Mouse (Mus musculus): ENCODE measurements at regions not wholly inside any gene's neighbourhood (a gene's known extent, or its start where the extent isn't known, plus 50 kb on each side); places are given as distances from the start of the nearest gene placed in this dataset.
"Not testable (repeated sequence)": the region's sequence is repeated elsewhere in the genome, so short reads cannot be mapped to it uniquely, and the experiment has no call there.

- no peak for ATAC-seq
Observed at GRCm38 (mm10) chr8:126833006-126833405, 112.6 kb downstream of the Tomm20 start.

DNA sequence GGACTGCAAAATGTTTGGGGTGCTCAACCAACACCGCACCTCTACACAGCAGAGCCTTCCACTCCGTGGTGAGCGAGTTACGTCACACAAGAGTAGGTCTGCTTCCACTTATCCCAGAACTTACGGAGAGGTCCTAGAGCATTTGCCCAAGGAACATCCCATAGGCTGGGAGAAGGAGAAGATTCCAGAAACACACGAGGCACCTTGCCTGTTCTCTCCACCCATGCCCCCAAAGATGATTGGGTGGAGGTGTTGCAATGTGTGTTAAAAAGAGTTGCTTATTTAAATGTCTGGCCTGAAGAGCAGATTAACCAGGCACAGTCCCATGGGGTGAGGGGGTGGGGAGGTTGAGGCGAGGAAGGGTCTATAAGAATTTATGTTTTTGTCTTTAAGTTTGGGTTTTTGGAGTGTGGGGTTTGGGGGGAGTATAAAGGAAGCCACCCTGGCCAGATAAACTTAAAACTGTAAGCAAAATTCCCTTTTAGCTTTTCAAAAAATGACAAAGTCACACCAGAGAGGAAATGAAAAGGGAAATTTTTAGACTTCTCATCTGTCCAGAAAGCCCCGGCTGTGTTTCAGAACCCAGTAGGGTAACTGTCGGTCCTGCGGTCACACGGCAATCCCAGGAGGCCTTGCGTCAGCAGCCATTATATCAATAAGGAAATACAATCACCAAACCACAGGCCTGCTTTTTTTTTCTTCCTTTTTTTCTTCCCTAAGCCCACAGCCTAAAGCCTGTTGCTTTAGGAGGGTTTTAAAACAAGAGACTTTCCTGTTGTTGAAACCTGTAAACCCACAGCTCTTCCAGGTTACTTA is 113.3 kb downstream of the Tomm20 start:
- peak; percentile 78 for ATAC-seq

DNA sequence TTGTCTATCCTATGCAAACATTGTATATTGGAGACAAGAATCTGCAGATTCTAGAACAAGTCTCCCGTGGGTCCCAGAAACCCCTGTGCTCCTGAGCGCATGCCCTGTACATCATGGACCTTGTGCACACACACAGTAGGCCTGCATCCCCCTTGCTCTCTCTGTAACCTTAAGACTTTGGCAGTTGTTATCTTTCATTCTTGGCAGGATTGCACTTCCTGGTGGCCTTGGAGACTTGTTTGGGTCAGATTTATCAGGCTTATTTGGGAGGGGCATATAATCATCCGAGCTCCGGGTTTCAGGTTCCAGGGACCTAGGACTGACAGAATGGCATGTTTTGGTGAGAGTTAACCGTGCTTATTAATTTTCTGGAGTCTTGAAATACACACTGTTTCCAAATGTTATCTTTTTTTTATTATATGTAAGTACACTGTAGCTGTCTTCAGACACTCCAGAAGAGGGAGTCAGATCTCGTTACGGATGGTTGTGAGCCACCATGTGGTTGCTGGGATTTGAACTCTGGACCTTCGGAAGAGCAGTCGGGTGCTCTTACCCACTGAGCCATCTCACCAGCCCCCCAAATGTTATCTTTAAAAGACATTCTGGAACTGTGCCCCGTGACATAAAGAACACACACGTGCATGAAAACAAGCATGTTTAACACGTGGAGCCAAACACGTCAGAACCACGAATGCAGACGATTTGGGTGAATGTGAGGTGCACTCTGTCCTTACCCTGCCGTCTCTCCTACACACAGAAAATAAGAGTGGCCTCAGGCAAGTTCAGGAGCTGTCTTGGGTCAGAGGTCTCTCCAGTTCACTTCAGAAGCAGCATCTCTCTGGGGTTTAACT is 114.1 kb downstream of the Tomm20 start:
- ATAC-seq = no peak

GRCm38 (mm10) chr8:126830242-126830530 is 115.5 kb downstream of the Tomm20 start:
- no peak for ATAC-seq

DNA sequence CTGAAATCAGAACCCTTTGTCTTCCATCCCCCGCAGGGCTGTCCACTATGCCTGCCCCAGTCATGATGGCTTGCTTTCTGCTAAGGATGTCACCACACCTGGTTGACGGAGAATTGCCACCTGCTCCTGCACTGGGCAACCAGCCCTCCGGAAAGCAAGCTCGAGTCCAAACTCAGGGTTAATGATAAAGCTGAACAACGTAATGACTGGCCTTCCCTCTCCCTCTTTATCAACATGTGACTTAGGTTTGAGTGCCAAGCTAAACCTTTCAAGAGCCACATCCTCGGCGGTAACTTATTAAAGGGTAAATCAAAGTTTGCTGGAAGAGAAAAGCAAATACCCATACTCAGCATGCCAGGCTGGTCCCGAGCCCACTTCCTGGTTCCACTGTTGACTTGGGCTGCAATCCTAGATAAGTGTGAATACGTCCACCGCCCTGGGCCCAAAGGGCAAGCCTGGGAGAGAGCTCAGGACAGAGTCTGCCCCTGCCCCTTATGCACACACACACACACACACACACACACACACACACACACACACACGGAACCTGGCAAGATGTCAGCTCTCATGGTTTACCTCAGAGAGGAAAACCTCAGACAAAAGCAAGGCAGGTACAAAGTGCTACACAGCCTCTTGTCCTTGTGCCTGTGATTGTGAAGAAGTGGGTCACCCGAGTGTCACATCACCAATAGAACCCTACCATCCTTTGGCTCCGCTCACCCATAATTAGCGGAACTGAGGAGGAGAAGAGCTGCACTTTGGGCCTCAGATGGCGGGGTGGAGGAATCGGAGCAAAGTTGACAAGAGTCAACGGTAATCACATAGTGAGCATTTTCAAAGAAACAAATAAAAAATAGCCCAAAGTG is 116.0 kb downstream of the Tomm20 start:
- no peak for ATAC-seq

DNA sequence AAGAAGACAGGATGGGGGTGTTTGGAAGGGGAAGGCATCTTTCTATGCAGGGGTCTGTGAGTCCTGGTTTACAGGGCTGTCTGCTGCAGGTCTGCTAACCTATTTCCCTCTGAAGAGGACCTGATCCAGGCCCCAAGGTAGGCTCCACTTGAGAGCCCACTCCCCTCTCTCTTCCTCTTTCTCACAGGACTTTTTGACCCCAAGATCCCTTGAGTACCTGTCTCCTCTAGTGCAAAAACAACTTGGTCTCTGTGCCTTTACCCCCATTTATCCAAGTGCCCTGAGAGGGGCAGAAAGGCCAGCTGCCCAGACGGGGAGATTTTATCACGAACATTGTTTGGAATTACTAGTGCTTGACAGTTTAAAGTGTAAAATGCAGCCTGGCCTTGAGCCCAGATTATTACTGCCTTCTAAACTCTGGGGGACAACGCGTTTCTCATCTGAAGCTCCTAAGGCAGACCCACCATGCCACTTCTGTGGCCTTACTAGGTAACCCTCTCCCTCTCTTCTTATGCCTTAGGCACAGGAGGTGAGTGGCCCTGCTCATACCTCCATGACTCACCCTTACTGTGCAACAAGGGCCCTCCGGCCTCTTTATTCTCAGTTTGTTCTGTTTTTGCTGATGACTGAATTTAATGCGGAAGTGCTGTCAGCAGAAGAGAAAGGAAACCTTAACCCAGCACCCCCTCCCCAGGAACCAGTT is 117.8 kb downstream of the Tomm20 start:
- peak; percentile 37 for ATAC-seq

DNA sequence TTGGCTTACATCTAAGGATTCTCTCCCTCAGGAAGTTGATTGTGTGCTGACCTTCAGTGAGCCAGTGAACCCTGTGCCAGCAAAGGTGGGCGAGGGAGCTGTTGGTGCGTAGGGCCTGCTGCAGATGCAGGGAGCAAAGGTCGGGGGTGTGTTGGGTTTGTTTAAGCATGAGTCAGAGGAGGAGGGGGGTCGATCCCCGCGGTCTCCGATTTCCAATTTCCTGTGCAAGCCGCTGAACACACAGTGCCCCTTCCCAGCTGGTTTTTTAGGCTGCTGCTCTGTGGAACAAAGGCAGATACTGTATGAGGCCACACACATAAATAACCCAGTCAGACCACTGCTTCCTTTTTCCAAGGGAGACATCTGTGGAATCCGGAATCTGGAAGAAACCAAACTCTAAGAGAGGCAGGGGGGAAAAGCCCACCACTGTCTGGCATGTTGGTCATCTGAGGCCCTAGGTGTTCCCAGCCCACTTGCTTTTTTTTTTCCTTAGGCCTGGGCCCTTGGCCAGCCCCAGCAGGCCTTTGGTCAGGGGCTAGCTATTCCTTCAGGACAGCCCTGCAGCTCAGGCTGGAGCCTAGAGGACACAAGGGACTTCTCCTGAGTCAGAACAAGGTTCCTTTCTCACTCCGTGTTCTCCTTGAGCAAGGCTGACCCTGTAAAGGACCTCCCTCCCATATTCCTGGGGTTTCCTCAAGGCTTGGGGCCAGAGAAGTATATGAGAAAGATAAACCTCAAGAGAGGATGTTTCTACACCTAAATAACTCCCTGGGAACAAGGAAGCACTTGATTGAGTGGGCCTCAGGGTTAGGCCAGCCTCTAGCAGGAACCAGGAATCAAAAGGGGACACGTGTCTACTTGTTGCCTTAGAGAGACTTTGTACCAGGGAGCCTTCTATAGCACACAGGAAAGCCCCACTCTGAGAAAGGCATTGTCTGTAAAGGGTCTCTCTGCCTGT is 119.0 kb downstream of the Tomm20 start:
- ATAC-seq = peak; percentile 43

DNA sequence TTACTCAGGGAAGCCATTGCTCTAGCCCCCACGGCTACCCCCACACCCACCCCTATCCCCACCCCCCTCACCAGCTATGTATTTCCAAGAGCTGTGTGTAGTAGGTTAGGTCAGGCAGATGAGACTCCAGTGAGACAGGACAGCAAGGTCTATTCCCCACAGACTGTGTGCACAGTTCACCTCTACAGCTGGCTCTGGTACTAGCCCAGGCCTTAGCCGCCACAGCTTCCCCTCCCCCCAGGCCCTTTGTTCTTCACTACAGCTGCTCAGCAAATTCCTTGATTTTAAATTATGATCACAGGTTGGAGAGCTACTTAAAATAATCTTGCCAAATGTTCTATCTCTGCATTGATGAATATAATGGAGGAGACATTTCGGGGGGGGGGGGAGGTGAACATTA is 119.8 kb downstream of the Tomm20 start:
- ATAC-seq = no peak

- ATAC-seq = no peak
Observed at GRCm38 (mm10) chr8:126824575-126825208, 121.0 kb downstream of the Tomm20 start.

GRCm38 (mm10) chr8:126822269-126822668 is 123.4 kb downstream of the Tomm20 start:
- no peak for ATAC-seq

- no peak for ATAC-seq
Observed at GRCm38 (mm10) chr8:126821279-126821678, 124.4 kb downstream of the Tomm20 start.

GRCm38 (mm10) chr8:126820502-126820901 is 125.1 kb downstream of the Tomm20 start:
- no peak for ATAC-seq

DNA sequence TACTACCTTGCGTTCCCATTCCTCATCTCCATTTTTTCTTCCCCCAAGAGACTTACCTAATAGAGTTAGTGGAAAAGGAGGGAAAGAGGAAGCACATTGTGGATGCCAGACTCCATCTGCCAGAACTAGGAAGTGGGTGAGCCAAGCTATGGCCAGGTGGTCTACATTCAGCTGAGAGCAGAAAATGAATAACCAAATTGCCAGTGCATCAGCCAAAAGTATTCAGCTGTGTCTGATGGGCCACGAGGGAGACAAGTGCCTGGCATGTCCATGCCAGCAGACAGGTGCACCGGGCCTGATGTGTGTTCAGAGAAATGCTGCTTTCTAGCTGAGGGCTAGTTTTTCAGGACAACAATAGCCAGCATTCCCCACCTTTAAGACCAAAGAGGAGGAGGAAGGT is 126.4 kb downstream of the Tomm20 start:
- ATAC-seq = no peak

DNA sequence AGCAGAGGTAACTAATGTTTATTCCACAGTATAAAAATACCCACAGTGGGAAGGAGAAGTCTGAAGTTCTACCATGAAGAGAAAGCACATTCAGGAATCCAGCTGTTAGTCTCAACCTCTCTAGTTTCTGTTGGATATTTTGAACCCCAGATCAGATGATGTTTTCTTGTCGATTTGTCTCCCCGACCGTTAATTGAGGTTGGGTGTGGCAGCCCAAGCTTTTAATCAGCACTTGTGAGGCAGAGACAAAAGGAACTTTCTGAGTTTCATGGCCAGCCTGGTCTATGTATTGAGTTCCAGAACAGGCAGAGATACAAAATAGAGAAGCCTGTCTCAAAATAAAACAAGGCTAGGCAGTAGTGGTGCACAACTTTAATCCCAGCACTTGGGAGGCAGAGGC is 129.5 kb downstream of the Tomm20 start:
- no peak for ATAC-seq

- ATAC-seq = no peak
Observed at GRCm38 (mm10) chr8:126814427-126814826, 131.2 kb downstream of the Tomm20 start.

- ATAC-seq = no peak
Observed at GRCm38 (mm10) chr8:126813621-126814020, 132.0 kb downstream of the Tomm20 start.

- ATAC-seq = no peak
Observed at GRCm38 (mm10) chr8:126812777-126813176, 132.9 kb downstream of the Tomm20 start.

DNA sequence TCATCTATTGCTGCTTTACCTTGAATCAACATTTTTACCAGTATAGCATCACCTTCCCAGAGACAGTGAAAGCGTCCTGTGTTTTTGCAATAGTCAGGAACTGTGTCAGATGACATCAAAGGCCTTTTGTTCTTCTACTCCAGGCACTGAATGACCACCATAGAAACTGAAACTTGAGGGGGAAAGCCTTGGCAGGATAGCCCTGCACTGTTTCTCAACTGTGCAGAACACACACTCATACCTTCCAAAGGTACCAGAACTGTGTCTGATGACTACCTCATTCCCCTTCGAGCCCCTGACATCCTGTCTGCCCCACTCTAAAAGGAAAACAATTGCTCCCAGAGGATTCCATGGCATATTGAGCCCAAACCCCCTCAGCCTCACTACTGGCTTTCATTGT is 134.3 kb downstream of the Tomm20 start:
- not testable (repeated sequence) for ATAC-seq

- ATAC-seq = no peak
Observed at GRCm38 (mm10) chr8:126810516-126810915, 135.1 kb downstream of the Tomm20 start.

GRCm38 (mm10) chr8:126809321-126809720 is 136.3 kb downstream of the Tomm20 start:
- no peak for ATAC-seq

DNA sequence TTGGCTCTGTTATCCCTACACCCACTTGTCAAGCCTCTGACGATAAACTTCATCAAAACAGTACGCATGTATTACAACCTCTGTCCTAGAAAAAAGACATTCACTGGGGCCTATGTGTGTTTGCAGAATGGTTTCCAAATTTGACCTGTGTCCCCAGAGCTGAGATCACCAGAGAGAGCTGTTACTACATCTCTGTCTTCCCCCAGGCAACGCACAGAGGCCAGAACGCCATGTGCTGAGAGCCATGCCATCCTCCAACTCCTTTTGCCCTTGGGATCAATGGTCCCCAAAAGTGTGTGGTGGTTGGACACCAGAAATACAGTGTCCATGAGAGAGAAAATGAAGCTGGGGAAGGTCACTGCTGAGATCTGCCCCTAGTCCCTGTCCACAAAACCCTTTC is 137.1 kb downstream of the Tomm20 start:
- ATAC-seq = no peak
